ENCODE assay signal across 8 mouse cellular contexts in the genomic region with DNA sequence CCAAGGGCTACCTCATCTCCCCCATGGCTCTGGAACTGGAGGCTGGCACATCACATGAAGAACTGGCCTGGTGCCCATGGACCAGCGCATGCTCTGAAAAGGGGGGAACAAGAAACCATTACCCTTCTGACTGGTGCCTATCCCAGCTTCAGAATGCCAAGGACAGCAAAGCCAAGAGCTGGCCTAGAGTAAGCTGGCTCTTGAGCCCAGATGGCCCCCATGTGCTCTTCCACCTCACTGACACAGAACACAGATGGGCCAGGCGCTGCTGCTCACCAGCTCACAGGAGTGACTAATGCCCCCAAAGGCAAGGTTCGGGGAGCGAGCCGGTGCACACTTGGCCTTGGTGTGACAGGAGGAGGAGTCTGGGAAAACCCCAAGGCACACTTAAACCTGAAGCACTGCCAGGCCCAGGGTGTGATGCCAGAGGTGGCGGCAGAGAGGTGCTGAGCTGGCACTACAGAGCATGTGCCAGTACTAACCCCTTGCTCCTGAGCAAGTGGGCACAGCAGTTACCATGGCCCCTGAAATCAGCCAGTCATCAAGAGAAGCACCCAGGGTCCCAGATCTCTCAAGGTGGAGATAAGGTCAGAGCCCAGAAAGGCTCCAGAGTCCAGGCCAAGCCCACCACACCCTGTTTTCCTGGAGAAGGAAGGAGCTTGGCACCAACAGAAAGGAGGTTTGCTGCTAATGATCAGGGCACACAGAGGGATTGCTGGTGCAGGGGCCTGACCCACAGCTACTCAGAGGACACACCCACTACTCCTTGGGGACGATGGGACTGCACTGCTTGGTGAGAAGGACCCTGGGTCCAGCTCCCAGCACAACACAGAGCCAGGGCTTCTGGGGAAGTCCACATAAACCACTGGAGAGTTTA. TPM values are rescaled to one million over a fixed set of nuclear protein-coding genes. Genes with fewer than 3 reads are reported as not detected.
DNase-seq lines count a peak whose midpoint lies in the region; ATAC-seq lines count a peak whose summit lies in the region.

No protein-coding gene starts in this region.

- peak; percentile 40; the same call in 1 of the 2 replicates for ATAC-seq in forebrain, embryonic 14.5 days
- no peak for ATAC-seq in forebrain, embryonic 11.5 days (replicated peaks; ENCODE audit: low FRiP score)

- H3K9ac ChIP-seq in forebrain, embryonic 14.5 days (ENCODE audit: low read length) = no peak overlapping the region
- H3K9ac ChIP-seq in forebrain, embryonic 11.5 days (ENCODE audit: low read length) = no peak overlapping the region

- no peak overlapping the region for H3K4me2 ChIP-seq in forebrain, embryonic 14.5 days (ENCODE audit: low read length)
- H3K4me2 ChIP-seq in forebrain, embryonic 11.5 days (ENCODE audit: low read depth, low read length, severe bottlenecking) = no peak overlapping the region

- 0 out of 2 replicates have a peak overlapping the region, but pooled peaks have one; percentile 21 for H3K27ac ChIP-seq in forebrain, embryonic 14.5 days (ENCODE audit: low read depth, low read length)
- no peak overlapping the region for H3K27ac ChIP-seq in forebrain, embryonic 11.5 days (ENCODE audit: low read depth, low read length)

- H3K27me3 ChIP-seq in forebrain, embryonic 14.5 days (replicated peaks; ENCODE audit: control insufficient read depth, insufficient read depth, low read length) = no peaks in the 10 kb centered on the region
- H3K27me3 ChIP-seq in forebrain, embryonic 11.5 days (ENCODE audit: control insufficient read depth, insufficient read depth, low read length) = no peaks in the 10 kb centered on the region

- H3K9me3 ChIP-seq in forebrain, embryonic 14.5 days (replicated peaks; ENCODE audit: control insufficient read depth, low read length) = no peaks in the 10 kb centered on the region
- no peaks in the 10 kb centered on the region for H3K9me3 ChIP-seq in forebrain, embryonic 11.5 days (ENCODE audit: control insufficient read depth, low read length)

- peaks cover 41% of the 10 kb centered on the region for H3K36me3 ChIP-seq in forebrain, embryonic 14.5 days (ENCODE audit: control insufficient read depth, insufficient read depth, low read length)
- peaks cover 3% of the 10 kb centered on the region; the same call in 1 of the 2 replicates for H3K36me3 ChIP-seq in forebrain, embryonic 11.5 days (ENCODE audit: control insufficient read depth, insufficient read depth, low read length)

- no peak overlapping the region for H3K4me3 ChIP-seq in forebrain, embryonic 14.5 days (ENCODE audit: low read depth, low read length)
- H3K4me3 ChIP-seq in forebrain, embryonic 11.5 days (ENCODE audit: low read depth, low read length) = no peak overlapping the region

- peak; percentile 45 for DNase-seq in forebrain, embryonic 14.5 days (ENCODE audit: low spot score)
- DNase-seq in forebrain, embryonic 11.5 days (ENCODE audit: low spot score) = no peak
- peak; percentile 34 for DNase-seq in retina, postnatal 1 day
- DNase-seq in retina, embryonic 14.5 days (ENCODE audit: low spot score) = no peak
- DNase-seq in gastrocnemius, adult 8-10 months (ENCODE audit: low spot score in 2 of 2) = peak; percentile 61 to 75
- peak; percentile 84 for DNase-seq in kidney, postnatal 36 days
- peak; percentile 27 for DNase-seq in testis, postnatal 14 days (ENCODE audit: low spot score)
- no peak for DNase-seq in left cerebral cortex, adult 8-10 months (ENCODE audit: low spot score in 2 of 2)

- H3K4me1 ChIP-seq in forebrain, embryonic 14.5 days (ENCODE audit: control insufficient read depth, insufficient read depth, low read length) = peaks cover 3% of the 10 kb centered on the region
- no peaks in the 10 kb centered on the region for H3K4me1 ChIP-seq in forebrain, embryonic 11.5 days (replicated peaks; ENCODE audit: control insufficient read depth, insufficient read depth, low read length)

- WGBS in forebrain, embryonic 14.5 days = 79% methylated on average over 7 of the region's 7 CpGs
- WGBS in forebrain, embryonic 11.5 days = 90% methylated on average over 7 of the region's 7 CpGs

RNA-seq across cellular contexts. Expression of gene Rnf114, which starts 6.7 kb away (rescaled TPM):
- 150 and 151 TPM in 2 replicates for polyA plus RNA-seq in forebrain, embryonic 14.5 days (2014; fragmentation: Nextera tagmentation; extraction: Ambion mirVana)
- 133 and 145 TPM in 2 replicates for polyA plus RNA-seq in forebrain, embryonic 11.5 days (2014; fragmentation: Nextera tagmentation; extraction: Ambion mirVana)
- total RNA-seq in gastrocnemius, adult 8-10 months (2022) = 10 to 100 TPM; 40.8 to 45.8 (median 43.0) TPM
- 10 to 100 TPM; 57.8 to 62.9 (median 60.1) TPM for total RNA-seq in left cerebral cortex, adult 8-10 months (2022)

RNA-seq across cellular contexts. Expression of gene Spata2, which starts 6.9 kb away (rescaled TPM):
- 22.1 and 32.1 TPM in 2 replicates for polyA plus RNA-seq in forebrain, embryonic 14.5 days (2014; fragmentation: Nextera tagmentation; extraction: Ambion mirVana)
- 23.0 and 24.1 TPM in 2 replicates for polyA plus RNA-seq in forebrain, embryonic 11.5 days (2014; fragmentation: Nextera tagmentation; extraction: Ambion mirVana)
- total RNA-seq in gastrocnemius, adult 8-10 months (2022) = 10 to 100 TPM; 19.9 to 22.6 (median 20.4) TPM
- total RNA-seq in left cerebral cortex, adult 8-10 months (2022) = 10 to 100 TPM; 66.1 to 71.2 (median 70.1) TPM

RNA-seq across cellular contexts. Expression of gene Snai1, which starts 52.3 kb away (rescaled TPM):
- polyA plus RNA-seq in forebrain, embryonic 14.5 days (2014; fragmentation: Nextera tagmentation; extraction: Ambion mirVana) = 3.0 and 5.0 TPM in 2 replicates
- 25.1 and 27.8 TPM in 2 replicates for polyA plus RNA-seq in forebrain, embryonic 11.5 days (2014; fragmentation: Nextera tagmentation; extraction: Ambion mirVana)
- under 1 TPM; 0.24 to 0.94 (median 0.65) TPM for total RNA-seq in gastrocnemius, adult 8-10 months (2022)
- under 1 TPM; 0.48 to 0.93 (median 0.70) TPM for total RNA-seq in left cerebral cortex, adult 8-10 months (2022)

Comparison
In these comparisons a context has a peak if more than half of its experiments do, and no peak if none do; other contexts are left out.
1. DNase-seq: peak in forebrain, embryonic 14.5 days (single experiment), retina, postnatal 1 day (single experiment), gastrocnemius, adult 8-10 months (2 of 2), kidney, postnatal 36 days (2 of 2) and testis, postnatal 14 days (single experiment); none in forebrain, embryonic 11.5 days (single experiment), retina, embryonic 14.5 days (single experiment) and left cerebral cortex, adult 8-10 months (0 of 2).